Mouse (Mus musculus) layer of hippocampus, postnatal 10 days (tissue): ENCODE data around the gene Mlc1. TPM values are rescaled to one million over a fixed set of nuclear protein-coding genes. Genes with fewer than 3 reads are reported as not detected.

Experiments
- DNase-seq, 2 experiments: peaks; one replicate each; pipeline ENCODE4 v3.0.0; 2021; ENCODE audit warnings: low spot score in 2 of 2
- long read RNA-seq: library from polyadenylated mRNA; stranded (forward); transcript quantifications from one replicate; pipeline ENCODE4 v2.0.0, GENCODE M21; 2023
- total RNA-seq, 2 experiments: library from RNA; stranded (reverse); gene quantifications; 2 replicates each; pipeline ENCODE4 v1.2.3; 2021

The Mlc1 gene
- total RNA-seq: 100 to 1,000 TPM; 138 to 141 TPM
- long read RNA-seq, transcript Mlc1-202 (12 exons, 2,801 nt): minor isoform, 5 of 111 reads
- long read RNA-seq, transcript Mlc1-201 (12 exons, 2,783 nt): major isoform, 78 of 111 reads
- long read RNA-seq, partial matches to known transcripts: 18 of 111 reads
- long read RNA-seq, other reads (novel, unspliced or antisense): 10 of 111 reads

- DNase-seq: peak; percentile 53 to 61
Measured at GRCm38 (mm10) chr15:88978281-88979137, at the start of gene Mlc1. Gene Mlc1 (minus strand): TSS chr15:88979007.

- no peak for DNase-seq
Measured at GRCm38 (mm10) chr15:89020492-89020891, 41.7 kb upstream of the Mlc1 start.

DNA sequence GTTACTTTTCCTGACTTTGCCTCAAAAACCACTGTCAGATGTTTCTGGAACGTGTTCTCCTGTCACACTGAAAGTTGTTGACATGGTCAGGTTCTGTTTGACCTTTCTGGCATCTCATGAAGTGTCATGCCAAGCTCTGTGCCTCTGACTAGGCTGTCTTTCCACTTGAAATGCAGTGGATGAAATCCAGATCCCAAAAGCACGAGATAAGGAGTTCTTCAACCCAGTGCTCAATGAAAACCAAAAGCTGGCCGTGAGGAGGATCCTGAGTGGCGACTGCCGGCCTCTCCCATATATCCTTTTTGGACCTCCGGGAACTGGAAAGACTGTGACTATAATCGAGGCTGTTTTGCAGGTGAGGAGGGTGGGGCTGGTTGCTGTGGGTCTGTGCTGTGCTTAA, 41.3 kb upstream of the Mlc1 start:
- no peak for DNase-seq

DNA sequence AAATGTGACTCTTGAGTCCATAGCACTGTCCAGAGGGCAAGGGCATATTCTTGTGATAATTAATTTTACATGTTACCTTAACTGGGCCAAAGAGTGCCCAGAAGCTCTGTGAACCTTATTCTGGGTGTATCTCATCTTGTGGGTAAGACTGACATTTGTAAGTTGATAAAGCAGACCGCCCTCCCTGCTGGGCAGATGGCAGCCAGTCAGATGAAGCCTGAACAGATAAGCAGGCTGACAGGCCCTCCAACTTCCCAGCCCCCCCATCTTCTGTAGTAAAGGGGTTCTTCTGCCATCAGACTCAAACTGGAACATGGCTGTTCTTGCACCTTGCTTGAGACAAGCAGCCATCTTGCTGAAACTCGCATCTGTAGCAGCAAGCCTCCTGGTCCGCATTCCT, 37.9 kb upstream of the Mlc1 start:
- DNase-seq: no peak

- no peak for DNase-seq
Measured at GRCm38 (mm10) chr15:89007781-89008180, 29.0 kb upstream of the Mlc1 start.

DNA sequence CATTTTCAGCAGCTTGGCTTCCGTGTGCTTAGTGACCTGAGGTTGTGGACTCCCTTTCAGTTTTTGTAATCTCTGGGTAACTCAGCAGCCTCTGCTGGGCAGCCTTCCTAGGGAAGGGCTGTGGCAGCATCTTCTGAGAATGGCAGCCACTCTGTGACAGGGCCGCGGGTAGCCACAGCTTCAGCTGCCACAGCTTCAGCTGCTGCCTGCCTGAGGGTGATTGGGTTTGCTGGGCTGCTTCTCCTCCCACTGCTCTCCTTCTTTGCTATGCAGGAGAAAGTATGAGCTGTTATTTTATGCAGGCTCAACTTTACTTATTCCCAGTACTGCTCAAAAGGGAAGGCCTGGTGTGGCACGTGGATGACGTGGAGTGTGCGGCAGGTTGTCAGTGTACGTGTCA, 28.2 kb upstream of the Mlc1 start:
- DNase-seq: no peak

DNA sequence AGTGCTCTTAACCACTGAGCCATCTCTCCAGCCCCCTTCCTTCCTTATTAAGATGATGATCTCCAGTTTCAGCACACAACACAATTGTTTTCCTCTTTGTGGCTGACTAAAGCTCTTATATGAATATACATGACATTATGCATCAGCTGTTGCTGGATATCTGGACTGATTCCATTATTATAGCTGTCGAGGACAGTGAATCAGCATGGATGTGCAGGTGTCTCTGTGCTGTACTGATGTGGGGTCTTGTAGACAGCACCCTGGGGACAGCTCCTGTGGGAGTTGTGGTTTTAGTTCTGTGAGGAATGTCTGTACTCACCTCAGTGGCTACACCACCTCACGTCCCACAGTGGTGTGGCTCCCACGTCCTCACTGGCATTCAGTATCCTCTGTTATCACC, 22.4 kb upstream of the Mlc1 start:
- no peak for DNase-seq

DNA sequence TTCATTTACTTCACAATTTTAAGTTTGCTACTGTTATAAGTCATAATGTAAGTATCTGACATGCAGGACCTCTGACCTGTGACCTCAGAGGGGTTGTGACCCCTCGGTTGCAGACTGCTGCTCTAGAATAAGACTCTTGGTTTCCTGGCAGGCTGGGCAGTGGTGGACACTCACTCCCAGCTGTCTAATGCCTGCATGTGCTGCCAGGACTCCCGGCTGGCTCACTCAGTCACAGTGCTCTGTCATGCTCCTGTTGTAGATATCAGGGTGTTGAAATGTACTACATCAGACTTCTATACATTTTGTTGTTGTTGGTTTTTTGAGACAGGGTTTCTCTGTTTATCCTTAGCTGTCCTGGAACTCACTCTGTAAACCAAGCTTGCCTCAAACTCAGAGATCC, 21.6 kb upstream of the Mlc1 start:
- DNase-seq: no peak

- no peak for DNase-seq
Measured at GRCm38 (mm10) chr15:88999124-88999523, 20.3 kb upstream of the Mlc1 start.

DNA sequence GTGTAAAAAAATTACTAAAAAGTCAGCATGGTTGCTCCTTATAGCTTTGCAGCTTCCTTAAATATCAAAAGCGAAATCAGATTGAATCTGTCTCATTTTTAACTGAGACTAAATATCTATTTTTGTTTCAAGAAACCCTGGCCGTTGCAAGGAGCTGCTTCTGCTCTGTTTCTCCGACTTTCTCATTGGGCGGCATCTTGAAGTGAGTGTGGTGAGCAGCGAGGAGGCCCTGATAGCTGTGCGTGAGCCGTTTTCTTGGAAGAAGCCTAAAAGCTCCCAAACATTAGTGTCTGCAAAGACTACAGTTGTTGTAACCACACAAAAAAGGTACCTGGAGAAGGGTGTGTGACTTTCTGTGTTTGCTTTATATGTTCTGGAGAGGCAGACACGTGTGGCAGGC, 19.8 kb upstream of the Mlc1 start:
- no peak for DNase-seq

- DNase-seq: no peak
Measured at GRCm38 (mm10) chr15:88989236-88989635, 10.4 kb upstream of the Mlc1 start.

GRCm38 (mm10) chr15:88982534-88983079, 3.8 kb upstream of the Mlc1 start, which contains the start of gene Mov10l1:
Gene Mov10l1 (plus strand): TSS chr15:88982909.
- no peak for DNase-seq

DNA sequence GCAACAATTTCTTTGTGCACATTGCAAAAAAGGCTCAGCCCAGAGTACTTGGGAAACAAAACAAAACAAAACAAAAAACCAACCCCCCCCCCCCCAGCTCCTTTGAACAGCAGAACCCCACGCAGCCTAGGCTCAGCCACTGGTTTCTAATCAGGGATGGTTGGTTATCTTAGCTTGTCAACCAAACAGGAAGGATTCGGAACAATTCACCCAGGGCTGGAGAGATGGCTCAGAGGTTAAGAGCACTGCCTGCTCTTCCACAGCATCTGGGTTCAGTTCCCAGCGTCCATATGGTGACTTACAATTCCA, 285 bp upstream of the Mlc1 start:
- no peak for DNase-seq

DNA sequence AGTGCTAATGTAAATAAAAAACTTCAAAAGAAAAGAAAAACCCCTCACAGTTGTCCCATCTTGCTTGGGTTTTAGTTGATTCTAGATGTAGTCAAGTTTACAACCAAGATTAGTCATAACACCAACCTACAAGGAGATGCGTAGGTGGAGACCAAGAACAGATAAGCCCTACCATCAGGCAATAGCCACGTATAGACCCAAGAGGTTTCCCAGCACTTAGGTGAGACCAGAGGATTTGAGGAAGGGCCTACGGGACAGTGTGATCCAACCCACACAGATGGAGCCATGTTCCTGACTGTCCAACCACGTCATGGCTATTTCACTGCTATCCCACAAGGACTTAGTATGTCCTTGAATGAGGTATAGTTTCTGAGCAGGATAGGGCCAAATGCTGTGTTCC, 6.5 kb downstream of the Mlc1 start:
- DNase-seq: no peak

DNA sequence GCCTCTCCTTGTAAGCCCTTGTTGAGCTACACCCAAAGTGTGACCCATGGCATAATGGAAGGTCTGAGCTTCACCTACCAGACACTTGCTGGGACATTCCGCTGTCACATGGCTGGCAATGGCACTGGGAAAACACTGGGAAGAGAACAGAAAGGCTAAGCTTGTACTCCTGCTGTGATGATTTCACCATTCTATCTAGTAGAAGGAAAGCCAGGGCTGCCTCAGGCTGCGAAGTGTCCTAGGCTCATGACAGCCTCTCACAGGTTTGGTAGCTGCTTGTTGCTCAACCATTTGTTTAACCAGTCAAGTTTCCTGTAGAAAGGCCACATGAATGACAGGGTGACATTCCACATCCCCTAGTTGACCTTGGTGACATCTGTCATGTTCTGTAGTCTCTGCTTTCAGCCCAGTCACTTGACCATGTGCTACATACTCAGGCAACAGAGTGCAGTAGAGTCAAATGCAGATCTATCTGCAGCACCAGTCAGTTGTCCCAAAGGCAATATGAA, 14.7 kb downstream of the Mlc1 start:
- DNase-seq: no peak

GRCm38 (mm10) chr15:88957522-88957921, 21.3 kb downstream of the Mlc1 start:
- DNase-seq: no peak

- DNase-seq: no peak
Measured at GRCm38 (mm10) chr15:88955342-88955741, 23.5 kb downstream of the Mlc1 start.

DNA sequence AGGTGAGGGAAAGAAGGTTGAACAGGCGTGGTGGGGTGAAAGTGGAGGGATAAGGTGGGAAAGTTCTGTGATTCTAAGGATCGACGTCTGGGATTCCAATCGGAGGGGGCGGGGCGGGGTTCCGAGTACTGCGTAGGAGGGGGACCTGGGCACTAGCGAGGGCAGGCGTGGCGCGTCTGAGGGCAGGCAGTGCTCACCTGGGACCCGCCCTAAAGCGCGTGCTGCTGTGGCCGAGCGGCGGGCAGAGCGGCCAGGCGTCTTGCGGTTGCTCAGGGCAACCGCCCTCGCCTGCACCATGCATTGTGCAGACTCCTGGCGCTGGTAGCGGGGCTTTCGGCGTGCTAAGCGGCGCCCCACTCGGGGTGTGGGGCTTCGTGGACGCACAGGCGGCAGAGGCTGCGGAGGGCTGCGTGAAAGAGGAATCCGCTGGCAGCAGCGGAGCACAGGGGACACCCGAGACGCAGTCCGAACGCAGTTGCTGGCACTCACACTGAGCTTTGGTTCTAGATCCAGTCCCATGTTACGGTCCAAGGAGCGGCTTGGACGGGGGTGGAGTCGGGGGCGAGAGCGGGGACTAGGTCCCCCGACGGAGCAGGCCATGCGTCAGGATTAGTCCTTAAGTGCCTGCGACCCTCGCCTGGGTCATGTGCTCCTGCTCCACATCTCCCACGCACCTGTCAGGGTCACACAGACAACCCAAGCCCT, 24.3 kb downstream of the Mlc1 start, which contains the start of gene Ttll8:
Gene Ttll8 (minus strand): TSS at position 51 of the 705 bp plus-strand sequence.
- DNase-seq: peak; percentile 28 to 38

DNA sequence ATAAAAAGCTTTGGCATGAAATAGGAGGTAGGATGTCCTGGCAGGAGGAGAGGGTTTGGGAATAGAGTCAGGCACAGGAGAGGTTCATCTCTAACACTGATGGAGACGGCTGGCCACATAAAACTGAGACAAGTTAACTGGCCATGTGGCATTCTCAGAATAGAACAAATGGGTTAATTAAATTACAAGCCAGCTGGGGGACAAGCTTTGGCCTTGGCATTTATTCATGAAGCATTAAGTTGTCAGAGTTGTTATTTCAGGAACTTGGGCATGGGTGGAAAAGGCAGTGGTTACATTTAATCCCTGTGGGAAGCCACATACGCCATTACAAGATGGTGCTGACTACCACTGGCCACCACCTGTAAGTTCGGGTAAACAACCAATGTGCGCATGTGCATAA, 27.6 kb downstream of the Mlc1 start:
- no peak for DNase-seq

DNA sequence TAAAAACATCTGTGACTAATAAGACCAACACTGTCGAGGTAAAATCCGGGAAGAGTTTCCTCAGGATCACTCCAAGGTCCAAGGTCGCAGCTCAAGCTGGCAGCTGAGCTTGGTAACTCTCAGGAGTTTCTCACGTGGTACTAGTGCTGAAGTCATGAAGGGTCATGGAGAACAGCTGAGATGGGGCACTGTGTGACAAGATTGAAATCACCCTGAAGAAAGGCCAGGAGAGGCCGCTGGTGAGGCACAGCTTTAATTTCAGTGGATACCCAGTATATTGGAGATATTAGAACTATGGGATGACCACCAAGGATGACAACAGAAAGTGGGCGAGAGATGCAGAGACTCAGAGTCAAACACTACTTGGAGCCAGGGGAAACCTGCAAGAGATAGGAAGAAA, 32.0 kb downstream of the Mlc1 start:
- no peak for DNase-seq

DNA sequence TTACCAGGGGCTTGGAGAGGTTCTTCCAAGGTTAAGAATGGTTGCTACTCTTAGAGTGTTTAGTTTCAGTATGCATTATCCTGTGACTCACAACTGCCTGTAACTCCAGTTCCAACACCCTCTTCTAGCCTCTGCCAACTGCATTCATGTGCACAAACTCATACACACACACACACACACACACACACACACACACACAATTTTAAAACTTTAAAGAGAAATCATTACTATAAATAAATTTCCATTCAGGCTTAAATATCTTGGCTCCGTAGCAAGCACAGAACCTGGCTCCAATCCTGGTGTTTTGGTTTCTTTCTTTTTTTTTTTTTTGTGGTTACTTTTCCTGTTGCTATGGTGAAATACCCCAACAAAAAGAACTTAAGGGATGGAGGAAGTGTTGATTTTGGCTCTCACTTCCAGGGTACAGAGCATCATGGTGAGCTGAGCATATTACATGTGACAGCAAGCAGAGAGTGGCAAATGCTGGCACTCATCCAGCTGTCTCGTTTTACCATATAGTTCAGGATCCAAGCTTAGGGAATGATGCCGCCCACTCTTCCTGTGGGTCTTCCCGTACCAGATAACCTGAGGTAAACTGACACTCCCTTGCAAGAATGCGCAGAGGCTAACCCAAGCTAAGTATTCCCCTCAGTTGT, 34.8 kb downstream of the Mlc1 start:
- DNase-seq: no peak
